Mouse (Mus musculus) adrenal gland, postnatal 36 days (tissue): Measurements from ENCODE around the gene Otoa. TPM values are rescaled to one million over a fixed set of nuclear protein-coding genes. Genes with fewer than 3 reads are reported as not detected.

ENCODE experiments used
- DNase-seq, 2 experiments: peaks; one replicate each; pipeline ENCODE4 v3.0.0; 2021; ENCODE audit warnings: mixed read lengths in 1 of 2
- long read RNA-seq, 2 experiments: library from polyadenylated mRNA; stranded (forward); transcript quantifications; one replicate each; pipeline ENCODE4 v2.0.0; 2021; ENCODE audit warnings: borderline sequencing depth in 2 of 2
- total RNA-seq, 2 experiments: library from RNA; stranded (reverse); gene quantifications; 2 replicates each; pipeline ENCODE4 v1.2.3; 2021

Otoa gene
- total RNA-seq = under 1 TPM; 0.43 to 0.82 TPM
- long read RNA-seq, experiment 1 = 0 reads
- long read RNA-seq, experiment 2, partial matches to known transcripts = 0 of 1 reads
- long read RNA-seq, experiment 2, other reads (novel, unspliced or antisense) = 1 of 1 reads

GRCm38 (mm10) chr7:121081350-121081749 is at the start of gene Otoa:
Gene Otoa, plus strand, starts transcription at chr7:121081650.
- DNase-seq = no peak

- peak; percentile 94 to 96 for DNase-seq
Measured at GRCm38 (mm10) chr7:121033856-121034652, 47.4 kb upstream of the Otoa start, which contains the start of gene Mettl9. Gene Mettl9, plus strand, starts transcription at chr7:121034445.

GRCm38 (mm10) chr7:121034701-121035141 is 46.7 kb upstream of the Otoa start:
- DNase-seq = peak; percentile 54 to 73

GRCm38 (mm10) chr7:121035161-121035721 is 46.2 kb upstream of the Otoa start:
- peak; percentile 49 to 67 for DNase-seq

- no peak for DNase-seq
Measured at GRCm38 (mm10) chr7:121040595-121040994, 40.9 kb upstream of the Otoa start.

- no peak for DNase-seq
Measured at GRCm38 (mm10) chr7:121041989-121042388, 39.5 kb upstream of the Otoa start.

GRCm38 (mm10) chr7:121043004-121043403 is 38.4 kb upstream of the Otoa start:
- DNase-seq = no peak

GRCm38 (mm10) chr7:121043510-121043909 is 37.9 kb upstream of the Otoa start:
- DNase-seq = no peak

GRCm38 (mm10) chr7:121044251-121044650 is 37.2 kb upstream of the Otoa start:
- DNase-seq = no peak

GRCm38 (mm10) chr7:121045671-121046453 is 35.6 kb upstream of the Otoa start:
- peak in 1 of 2 experiments; percentile 37 for DNase-seq

- DNase-seq = no peak
Measured at GRCm38 (mm10) chr7:121047624-121048023, 33.8 kb upstream of the Otoa start.

GRCm38 (mm10) chr7:121053071-121053470 is 28.4 kb upstream of the Otoa start:
- peak in 1 of 2 experiments; percentile 56 for DNase-seq

GRCm38 (mm10) chr7:121059477-121060218 is 21.8 kb upstream of the Otoa start:
- DNase-seq = no peak

- peak; percentile 18 to 28 for DNase-seq
Measured at GRCm38 (mm10) chr7:121064309-121064708, 17.1 kb upstream of the Otoa start.

GRCm38 (mm10) chr7:121071276-121071675 is 10.2 kb upstream of the Otoa start:
- no peak for DNase-seq

GRCm38 (mm10) chr7:121072506-121072905 is 8.9 kb upstream of the Otoa start:
- DNase-seq = no peak

GRCm38 (mm10) chr7:121074281-121074680 is 7.2 kb upstream of the Otoa start, which contains the start of gene Igsf6:
Gene Igsf6, minus strand, starts transcription at chr7:121074572.
- DNase-seq = no peak

- no peak for DNase-seq
Measured at GRCm38 (mm10) chr7:121074801-121075400, 6.5 kb upstream of the Otoa start.

GRCm38 (mm10) chr7:121075416-121075815 is 6.0 kb upstream of the Otoa start:
- DNase-seq = no peak

GRCm38 (mm10) chr7:121077311-121077710 is 4.1 kb upstream of the Otoa start:
- no peak for DNase-seq

- peak; percentile 59 to 68 for DNase-seq
Measured at GRCm38 (mm10) chr7:121077829-121078228, 3.6 kb upstream of the Otoa start.
